Mouse (Mus musculus) cerebellum, adult 9-10 months (tissue): Measurements from ENCODE around the gene Vmo1.
A peak's percentile ranks its signal among the peaks of the same experiment; 100 is the strongest.
"Not testable (repeated sequence)": the region's sequence is repeated elsewhere in the genome, so short reads cannot be mapped to it uniquely, and the experiment has no call there.

ENCODE experiments used
- DNase-seq: peaks from one replicate; pipeline ENCODE4 v3.0.0; 2022

The Vmo1 gene

GRCm38 (mm10) chr11:70518923-70519322 lies 4.5 kb upstream of the Vmo1 start, which contains the start of gene Gltpd2:
Gene Gltpd2, plus strand, starts transcription at chr11:70519196.
- no peak for DNase-seq

DNA sequence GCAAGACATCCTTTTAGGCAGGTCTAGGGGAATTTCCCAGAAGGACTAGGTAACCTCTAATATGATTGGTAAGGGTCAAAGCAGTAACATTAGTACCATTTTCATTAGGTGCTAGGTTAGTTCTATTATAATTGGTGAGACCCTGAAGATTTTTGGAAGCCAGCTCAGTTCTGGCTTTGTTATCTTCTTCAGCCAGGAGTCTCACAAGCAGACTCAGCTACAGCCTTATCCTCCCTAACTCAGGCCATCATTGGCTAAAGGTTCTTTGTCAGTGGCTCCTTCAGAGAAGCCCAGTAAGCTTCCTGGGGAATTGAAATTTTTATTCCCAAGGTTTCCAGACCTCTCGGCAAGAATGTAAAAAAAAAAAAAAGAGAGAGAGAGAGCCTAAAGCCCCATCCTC lies 4.0 kb upstream of the Vmo1 start:
- no peak for DNase-seq

DNA sequence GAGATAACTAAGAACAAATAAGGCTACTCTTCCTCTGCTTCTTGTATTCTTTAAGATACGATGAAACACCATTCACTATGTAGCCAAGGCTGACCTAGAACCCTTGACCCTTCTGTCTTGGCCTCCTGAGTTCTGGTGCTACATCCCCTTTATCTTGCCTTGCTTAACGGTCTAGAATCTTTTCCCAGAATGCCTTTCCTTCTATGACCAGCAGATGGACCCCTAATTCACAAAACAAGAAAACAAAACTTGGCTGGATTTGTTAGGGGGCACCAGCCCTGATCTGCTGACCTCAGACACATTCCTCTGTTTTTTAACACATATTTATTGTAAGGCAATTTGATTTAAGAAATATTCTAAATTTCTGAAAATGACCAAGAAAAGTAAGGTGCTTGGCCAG lies 1.9 kb upstream of the Vmo1 start:
- DNase-seq = peak; percentile 65

DNA sequence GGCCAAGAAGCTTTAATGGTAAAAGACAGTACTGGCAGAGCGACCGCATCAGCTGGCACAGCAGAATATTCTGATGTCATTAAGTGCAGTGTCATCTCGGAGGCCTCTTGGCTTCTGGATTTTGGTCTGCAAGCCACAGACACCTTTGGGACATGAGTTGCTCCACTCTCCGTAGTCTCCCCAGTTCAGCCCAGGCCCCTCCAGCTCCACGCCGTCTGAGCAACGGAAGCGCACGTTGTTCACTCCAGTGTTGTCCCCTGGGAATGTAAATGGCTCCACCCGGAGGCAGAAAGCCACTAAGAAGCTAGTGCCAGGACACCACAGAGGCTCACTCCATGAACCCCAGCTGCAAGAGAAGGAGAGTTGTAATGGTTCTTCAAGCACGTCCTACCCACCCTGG lies 896 bp downstream of the Vmo1 start:
- DNase-seq = no peak

GRCm38 (mm10) chr11:70512709-70513342 lies 1.6 kb downstream of the Vmo1 start:
- DNase-seq = no peak

GRCm38 (mm10) chr11:70511825-70512224 lies 2.6 kb downstream of the Vmo1 start:
- no peak for DNase-seq

DNA sequence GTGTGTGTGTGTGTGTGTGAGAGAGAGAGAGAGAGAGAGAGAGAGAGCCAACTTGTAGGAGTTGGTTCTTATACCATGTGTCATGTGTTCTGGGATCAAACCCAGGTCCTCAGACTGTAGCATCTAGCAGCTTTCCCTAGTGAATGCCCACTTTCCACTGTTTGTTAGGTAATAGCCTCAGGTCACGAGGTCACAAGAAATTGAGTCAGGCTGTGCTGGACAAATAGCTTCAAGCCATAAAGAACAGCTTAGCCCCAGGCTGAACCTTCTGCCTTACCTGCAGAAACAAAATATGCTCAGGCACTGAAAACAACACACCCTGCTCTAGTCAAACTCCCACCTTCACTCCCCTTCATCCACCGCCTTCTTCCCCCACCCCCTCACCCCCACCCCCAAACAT lies 3.2 kb downstream of the Vmo1 start:
- DNase-seq = no peak

DNA sequence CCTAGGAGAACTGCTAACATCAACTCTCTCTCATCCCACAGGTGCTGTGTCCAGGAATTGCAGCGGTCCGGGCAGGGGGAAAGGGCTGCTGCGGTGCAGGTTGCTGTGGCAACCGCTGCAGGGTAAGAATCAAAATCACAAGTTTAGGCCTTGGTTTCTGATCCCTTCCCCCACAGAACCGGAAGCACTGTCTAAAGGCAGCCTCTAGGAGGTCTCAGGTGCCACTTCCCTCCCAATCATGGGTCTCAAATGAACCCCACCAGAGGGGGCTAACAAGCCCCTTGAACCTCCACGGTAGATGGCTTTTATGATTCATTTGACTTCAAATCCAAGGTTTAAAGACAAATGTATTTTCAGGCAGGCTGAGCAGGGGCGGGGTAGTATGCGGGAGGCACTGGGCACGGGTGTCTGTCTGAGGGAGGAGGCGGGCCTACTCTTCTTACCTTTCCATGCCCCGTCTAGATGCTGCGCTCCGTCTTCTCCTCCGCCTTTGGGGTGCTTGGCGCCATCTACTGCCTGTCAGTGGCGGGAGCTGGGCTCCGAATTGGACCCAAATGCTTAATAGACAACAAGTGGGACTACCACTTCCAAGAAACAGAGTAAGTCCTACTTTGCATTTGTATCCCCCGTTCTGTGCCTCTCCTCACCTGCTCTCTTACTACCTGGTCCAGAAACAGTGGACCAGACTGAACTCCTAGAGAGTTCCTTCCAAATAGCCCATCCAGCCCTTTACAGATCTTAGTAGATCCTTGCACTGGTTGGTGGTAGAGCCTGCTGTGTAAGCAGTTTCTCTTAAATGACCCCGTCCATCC lies 4.5 kb downstream of the Vmo1 start:
- peak; percentile 61 for DNase-seq

GRCm38 (mm10) chr11:70506962-70507515 lies 7.4 kb downstream of the Vmo1 start:
- no peak for DNase-seq

GRCm38 (mm10) chr11:70506385-70506784 lies 8.0 kb downstream of the Vmo1 start:
- peak; percentile 22 for DNase-seq

DNA sequence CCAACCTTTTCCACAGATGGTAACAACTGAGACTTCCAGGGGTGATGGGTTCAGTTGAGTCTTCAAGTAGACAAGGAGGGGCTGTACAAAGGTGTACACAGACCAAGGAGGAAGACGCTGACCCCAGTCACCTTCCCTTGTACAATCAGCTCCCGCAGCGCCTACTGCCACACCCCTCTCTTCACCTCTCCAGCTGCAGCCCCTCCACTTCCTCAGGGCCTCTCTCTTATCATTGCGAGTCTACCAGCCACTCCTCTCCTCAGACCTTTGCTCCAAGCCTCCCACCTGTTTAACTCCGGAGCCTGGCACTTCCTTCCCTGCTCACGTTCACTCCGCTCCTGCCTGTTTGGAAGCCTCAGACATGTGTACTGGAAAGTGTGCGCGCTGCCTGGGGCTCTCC lies 9.4 kb downstream of the Vmo1 start, which contains the start of gene Tm4sf5:
Tm4sf5 (plus strand) TSS at position 275 of the 400 bp plus-strand sequence.
- DNase-seq = no peak

- DNase-seq = no peak
These were observed 12.4 kb downstream of the Vmo1 start for GRCm38 (mm10) chr11:70502018-70502417.

GRCm38 (mm10) chr11:70500476-70500812 lies 14.0 kb downstream of the Vmo1 start:
- no peak for DNase-seq

GRCm38 (mm10) chr11:70499566-70500475 lies 14.6 kb downstream of the Vmo1 start:
- DNase-seq = peak; percentile 14

DNA sequence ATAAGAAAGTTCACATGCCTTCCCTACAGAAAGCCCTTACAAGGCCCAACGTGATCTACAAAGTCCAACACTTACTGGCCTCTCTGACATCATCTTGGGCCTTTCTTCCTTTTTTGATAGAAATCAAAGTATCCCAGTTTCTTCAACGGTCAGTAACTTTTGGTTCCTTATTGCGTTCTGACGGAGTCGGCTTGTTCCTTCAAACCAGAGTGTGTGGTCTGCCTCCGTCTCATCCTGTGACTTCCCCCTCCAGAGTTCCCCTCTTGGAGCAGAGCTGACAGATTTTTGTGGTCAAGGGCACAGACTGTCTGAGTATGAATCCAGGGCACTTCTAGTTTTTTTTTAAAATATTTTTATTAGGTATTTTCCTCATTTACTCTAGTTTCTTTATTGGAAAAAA lies 24.7 kb downstream of the Vmo1 start:
- no peak for DNase-seq

DNA sequence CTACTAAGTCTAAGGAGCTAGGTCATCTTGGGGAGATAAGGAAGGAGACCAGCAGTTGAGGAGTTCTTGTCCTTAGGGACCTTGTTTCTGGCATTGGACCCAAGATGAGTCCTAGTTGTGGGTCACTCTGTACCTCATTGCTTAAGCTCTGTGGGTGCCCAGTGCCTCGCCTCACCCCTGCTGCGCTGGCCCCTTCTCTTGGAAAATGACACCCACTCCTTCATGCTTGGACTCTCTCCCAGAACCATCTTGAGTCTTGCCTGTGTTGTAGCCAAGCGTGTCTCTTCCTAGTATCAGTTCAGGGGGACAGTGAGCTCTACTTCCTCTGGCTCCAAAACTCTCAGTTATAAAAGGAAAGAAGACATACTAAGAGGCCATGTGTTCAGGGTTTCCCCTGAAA lies 25.3 kb downstream of the Vmo1 start:
- DNase-seq = no peak

GRCm38 (mm10) chr11:70487816-70488215 lies 26.6 kb downstream of the Vmo1 start:
- DNase-seq = no peak

GRCm38 (mm10) chr11:70485498-70485897 lies 28.9 kb downstream of the Vmo1 start:
- no peak for DNase-seq

- DNase-seq = no peak
These were observed 39.4 kb downstream of the Vmo1 start for GRCm38 (mm10) chr11:70474872-70475534.

- DNase-seq = not testable (repeated sequence)
These were observed 41.1 kb downstream of the Vmo1 start for GRCm38 (mm10) chr11:70473291-70473690.

GRCm38 (mm10) chr11:70472716-70473115 lies 41.7 kb downstream of the Vmo1 start:
- DNase-seq = no peak

- no peak for DNase-seq
These were observed 44.7 kb downstream of the Vmo1 start for GRCm38 (mm10) chr11:70469764-70470163.
